Mouse (Mus musculus): Measurements from ENCODE around the gene Bves. TPM values are rescaled to one million over a fixed set of nuclear protein-coding genes. Genes with fewer than 3 reads are reported as not detected.
"Not testable (repeated sequence)": the region's sequence is repeated elsewhere in the genome, so short reads cannot be mapped to it uniquely, and the experiment has no call there.

The Bves gene
- 0.28 and 0.34 TPM in 2 replicates for polyA plus RNA-seq (2012; rRNA removed)

DNA sequence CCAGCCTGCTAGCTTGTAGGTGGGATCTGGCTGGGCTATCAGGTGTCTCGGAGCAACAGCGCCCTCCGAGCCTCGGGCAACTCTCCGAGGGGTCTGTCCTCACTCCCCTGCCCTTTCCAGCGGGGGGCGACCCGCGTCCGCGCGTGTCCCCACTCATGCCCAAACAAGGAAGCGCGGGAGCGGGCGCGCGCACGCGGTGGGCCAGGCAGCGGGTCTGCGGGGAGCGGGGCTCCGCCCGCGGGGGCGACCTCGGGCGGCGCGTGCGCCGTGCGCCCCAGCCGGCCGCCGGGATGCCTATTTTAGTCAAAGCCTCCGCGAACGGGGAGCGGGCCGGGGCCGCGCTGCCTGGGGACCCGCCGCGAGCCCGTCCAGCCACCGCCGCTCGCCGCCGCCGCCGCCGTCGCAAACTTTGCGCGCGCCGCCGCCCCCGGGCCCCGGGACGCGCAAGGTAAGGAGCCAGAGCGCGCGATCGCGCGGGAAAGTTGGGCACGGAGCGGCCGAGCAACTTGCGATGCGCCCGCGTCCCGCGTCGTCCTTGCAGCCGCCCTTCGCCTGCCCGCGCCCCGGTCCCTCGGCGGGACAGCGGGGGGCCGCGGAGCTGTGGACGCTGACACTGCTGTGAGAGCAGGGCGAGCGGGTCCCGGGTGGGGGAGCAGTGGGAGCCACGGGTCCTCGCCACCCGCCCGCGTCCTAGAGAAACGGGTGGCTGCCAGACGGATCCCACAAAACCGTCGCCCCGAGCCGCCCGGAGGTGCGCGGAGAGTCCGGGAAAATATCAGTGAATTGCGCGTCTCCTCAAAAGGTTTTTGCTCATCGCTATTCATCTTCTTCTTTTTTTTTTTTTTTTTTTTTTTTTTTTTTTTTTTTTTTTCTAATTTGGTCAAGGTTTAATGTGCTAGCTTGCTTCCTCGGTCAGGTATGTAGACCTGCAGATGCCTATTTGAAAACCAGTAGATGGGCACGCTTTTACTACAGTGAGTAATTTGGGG lies at the start of gene Bves:
Gene Bves, plus strand, starts transcription at position 339 of the 989 bp plus-strand sequence.
- H3K27ac ChIP-seq (ENCODE audit: control insufficient read depth, insufficient read depth, low read depth, low read length): no peak within 1 kb of the TSS
- H3K4me3 ChIP-seq (ENCODE audit: control insufficient read depth, low read depth, low read length): peak within 1 kb of the TSS; percentile 76

DNA sequence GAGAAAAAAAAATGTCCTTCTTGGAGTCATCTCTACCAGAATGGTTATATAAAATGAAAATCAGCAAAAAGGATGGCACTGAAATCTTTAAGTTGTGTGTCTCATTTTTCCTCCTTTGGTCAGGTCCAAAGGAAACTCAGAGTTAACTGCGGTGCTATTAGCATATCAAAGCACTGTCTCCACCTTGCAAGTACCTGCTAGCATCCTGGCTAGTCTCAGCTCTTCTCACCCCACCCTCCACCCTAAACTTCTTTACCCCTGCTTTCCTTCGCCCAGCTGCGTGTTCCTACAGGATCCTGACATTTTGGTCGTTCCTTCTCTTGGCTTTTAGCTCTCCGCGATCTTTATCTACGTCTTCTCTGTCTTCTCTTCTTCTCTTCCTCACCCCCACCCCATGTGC lies 47.2 kb upstream of the Bves start:
- no peak overlapping the region for H3K4me3 ChIP-seq (ENCODE audit: control insufficient read depth, low read depth, low read length)
- H3K27me3 ChIP-seq (ENCODE audit: control insufficient read depth, insufficient read depth, low read length): no peaks in the 10 kb centered on the region
- H3K36me3 ChIP-seq (ENCODE audit: control insufficient read depth, insufficient read depth, low read length): no peaks in the 10 kb centered on the region
- TF ChIP-seq CTCF (IDR thresholded peaks at IDR 0.05; ENCODE audit: control insufficient read depth, insufficient read depth, insufficient replicate concordance, low read depth, low read length) (no peak), POLR2A (IDR thresholded peaks at IDR 0.05; ENCODE audit: control insufficient read depth, low read depth, low read length) (no peak)
- no peak overlapping the region for H3K27ac ChIP-seq (ENCODE audit: control insufficient read depth, insufficient read depth, low read depth, low read length)
- H3K4me1 ChIP-seq (ENCODE audit: control insufficient read depth, insufficient read depth, low read length): peaks cover 8% of the 10 kb centered on the region

More for the DNA sequence above, at the start of gene Bves:
- Histone ChIP-seq H3K27me3 (ENCODE audit: control insufficient read depth, insufficient read depth, low read length) (no peaks in the 10 kb centered on the region), H3K36me3 (ENCODE audit: control insufficient read depth, insufficient read depth, low read length) (no peaks in the 10 kb centered on the region), H3K4me1 (ENCODE audit: control insufficient read depth, insufficient read depth, low read length) (peaks cover 6% of the 10 kb centered on the region)
- TF ChIP-seq POLR2A (IDR thresholded peaks at IDR 0.05; ENCODE audit: control insufficient read depth, low read depth, low read length) (no peak), CTCF (IDR thresholded peaks at IDR 0.05; ENCODE audit: control insufficient read depth, insufficient read depth, insufficient replicate concordance, low read depth, low read length) (no peak)

DNA sequence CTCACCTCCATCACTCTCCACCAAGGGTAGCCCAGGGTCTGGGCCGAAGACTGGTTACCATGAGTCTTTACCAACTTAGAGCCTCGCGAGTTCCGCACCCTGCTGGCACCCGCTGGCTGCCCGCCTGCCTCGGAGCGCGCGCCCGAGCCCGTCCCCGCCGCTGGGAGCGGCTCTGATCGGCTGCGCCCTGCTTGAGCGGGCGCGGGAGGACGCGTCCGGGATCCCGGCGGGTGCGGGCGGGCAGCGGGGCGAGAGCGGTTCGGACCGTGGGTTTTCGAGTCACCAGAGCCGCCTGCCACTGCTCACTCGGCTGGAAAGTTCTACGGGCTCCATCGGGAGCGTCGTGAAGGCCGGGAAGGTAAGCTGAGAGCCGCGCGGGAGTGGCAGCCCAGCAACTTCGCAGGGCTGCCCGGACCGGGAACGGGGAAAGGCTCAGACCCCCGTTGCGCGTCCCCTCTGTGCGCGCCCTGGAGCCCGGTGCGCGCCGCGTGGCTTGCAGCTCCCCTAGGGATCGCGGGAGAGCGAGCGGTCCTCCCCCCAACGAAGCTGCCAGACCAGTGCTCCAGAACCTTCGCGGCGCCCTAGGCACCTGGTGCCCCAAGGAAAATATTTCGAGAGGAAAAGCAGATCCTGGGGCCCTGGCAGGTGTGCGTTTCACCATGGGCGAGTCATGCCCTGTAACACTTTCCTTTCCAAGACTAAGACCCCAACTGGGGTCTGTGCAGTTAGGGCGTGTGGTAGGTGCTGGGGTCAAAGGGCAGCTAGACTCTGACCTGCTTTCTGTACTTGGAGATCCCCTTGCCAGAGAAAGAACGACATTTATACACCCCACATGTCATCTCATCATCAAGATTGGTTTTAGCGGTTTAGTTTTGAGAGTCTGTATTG lies 46.1 kb upstream of the Bves start:
- Histone ChIP-seq H3K36me3 (ENCODE audit: control insufficient read depth, insufficient read depth, low read length) (no peaks in the 10 kb centered on the region), H3K4me3 (ENCODE audit: control insufficient read depth, low read depth, low read length) (peak overlapping the region; percentile 79), H3K27ac (ENCODE audit: control insufficient read depth, insufficient read depth, low read depth, low read length) (no peak overlapping the region), H3K4me1 (ENCODE audit: control insufficient read depth, insufficient read depth, low read length) (peaks cover 8% of the 10 kb centered on the region), H3K27me3 (ENCODE audit: control insufficient read depth, insufficient read depth, low read length) (no peaks in the 10 kb centered on the region)
- TF ChIP-seq POLR2A (IDR thresholded peaks at IDR 0.05; ENCODE audit: control insufficient read depth, low read depth, low read length) (no peak), CTCF (IDR thresholded peaks at IDR 0.05; ENCODE audit: control insufficient read depth, insufficient read depth, insufficient replicate concordance, low read depth, low read length) (no peak)

DNA sequence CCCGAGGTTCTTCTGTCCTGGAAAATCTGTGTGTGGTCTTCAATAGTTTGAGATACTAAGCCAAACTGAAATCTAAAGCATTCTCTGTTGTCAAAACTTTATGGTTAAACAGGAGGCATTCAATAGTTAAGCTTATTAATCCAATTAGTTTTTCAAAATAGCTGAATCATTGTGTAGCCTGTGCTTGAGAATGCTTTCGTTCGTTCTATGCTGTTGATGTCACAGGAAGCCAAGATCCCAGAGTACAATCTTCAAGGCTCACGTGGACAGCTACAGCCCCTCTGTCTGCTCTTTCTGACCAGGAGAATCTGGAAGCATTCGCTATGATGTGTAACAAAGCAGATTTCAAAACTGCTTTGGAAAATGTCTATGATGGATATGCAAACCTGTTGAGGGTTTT lies 45.0 kb upstream of the Bves start:
- H3K27me3 ChIP-seq (ENCODE audit: control insufficient read depth, insufficient read depth, low read length): no peaks in the 10 kb centered on the region
- H3K4me3 ChIP-seq (ENCODE audit: control insufficient read depth, low read depth, low read length): no peak overlapping the region
- H3K36me3 ChIP-seq (ENCODE audit: control insufficient read depth, insufficient read depth, low read length): no peaks in the 10 kb centered on the region
- H3K27ac ChIP-seq (ENCODE audit: control insufficient read depth, insufficient read depth, low read depth, low read length): no peak overlapping the region
- peaks cover 8% of the 10 kb centered on the region for H3K4me1 ChIP-seq (ENCODE audit: control insufficient read depth, insufficient read depth, low read length)
- TF ChIP-seq POLR2A (IDR thresholded peaks at IDR 0.05; ENCODE audit: control insufficient read depth, low read depth, low read length): no peak
- no peak for TF ChIP-seq CTCF (IDR thresholded peaks at IDR 0.05; ENCODE audit: control insufficient read depth, insufficient read depth, insufficient replicate concordance, low read depth, low read length)

DNA sequence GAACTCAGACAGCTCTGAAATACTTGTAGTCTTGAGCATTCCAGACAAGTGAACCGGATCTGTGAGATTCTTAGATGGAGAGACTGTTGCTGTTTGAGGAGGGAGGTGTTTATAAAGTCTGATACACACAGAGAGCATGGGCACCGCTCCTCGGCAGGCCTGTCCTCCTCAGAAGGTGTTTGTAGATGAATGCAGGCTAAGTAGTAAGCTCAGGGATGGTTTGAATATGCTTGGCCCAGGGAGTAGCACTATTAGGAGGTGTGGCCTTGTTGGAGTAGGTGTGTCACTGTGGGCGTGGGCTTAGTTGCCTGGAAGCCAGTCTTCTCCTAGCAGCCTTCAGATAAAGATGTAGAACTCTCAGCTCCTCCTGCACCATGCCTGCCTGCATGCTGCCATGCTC lies 43.4 kb upstream of the Bves start:
- H3K4me3 ChIP-seq (ENCODE audit: control insufficient read depth, low read depth, low read length); H3K27ac ChIP-seq (ENCODE audit: control insufficient read depth, insufficient read depth, low read depth, low read length); H3K36me3 ChIP-seq (ENCODE audit: control insufficient read depth, insufficient read depth, low read length); H3K4me1 ChIP-seq (ENCODE audit: control insufficient read depth, insufficient read depth, low read length); H3K27me3 ChIP-seq (ENCODE audit: control insufficient read depth, insufficient read depth, low read length): not testable (repeated sequence)

DNA sequence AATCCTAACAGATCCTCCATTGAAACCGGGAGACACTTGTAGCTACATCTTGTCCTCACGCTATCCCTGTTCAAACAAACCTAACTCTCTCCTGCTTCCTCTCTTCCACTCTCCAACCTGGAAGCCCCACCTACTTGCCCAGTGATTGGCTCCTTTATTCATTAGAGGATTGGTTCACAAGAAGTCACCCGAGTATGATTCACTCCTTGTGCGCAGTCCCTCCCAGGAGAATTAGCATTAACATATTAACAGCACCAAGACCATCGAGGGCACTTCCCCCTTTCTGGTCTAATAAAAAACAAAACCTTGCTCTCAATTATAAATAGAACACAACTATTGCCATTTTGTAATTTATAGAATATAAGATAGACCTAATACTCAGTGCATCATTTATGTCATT lies 40.5 kb upstream of the Bves start:
- Histone ChIP-seq H3K4me3 (ENCODE audit: control insufficient read depth, low read depth, low read length) (no peak overlapping the region), H3K36me3 (ENCODE audit: control insufficient read depth, insufficient read depth, low read length) (no peaks in the 10 kb centered on the region), H3K27ac (ENCODE audit: control insufficient read depth, insufficient read depth, low read depth, low read length) (no peak overlapping the region), H3K4me1 (ENCODE audit: control insufficient read depth, insufficient read depth, low read length) (no peaks in the 10 kb centered on the region), H3K27me3 (ENCODE audit: control insufficient read depth, insufficient read depth, low read length) (no peaks in the 10 kb centered on the region)
- TF ChIP-seq CTCF (IDR thresholded peaks at IDR 0.05; ENCODE audit: control insufficient read depth, insufficient read depth, insufficient replicate concordance, low read depth, low read length) (no peak), POLR2A (IDR thresholded peaks at IDR 0.05; ENCODE audit: control insufficient read depth, low read depth, low read length) (no peak)

DNA sequence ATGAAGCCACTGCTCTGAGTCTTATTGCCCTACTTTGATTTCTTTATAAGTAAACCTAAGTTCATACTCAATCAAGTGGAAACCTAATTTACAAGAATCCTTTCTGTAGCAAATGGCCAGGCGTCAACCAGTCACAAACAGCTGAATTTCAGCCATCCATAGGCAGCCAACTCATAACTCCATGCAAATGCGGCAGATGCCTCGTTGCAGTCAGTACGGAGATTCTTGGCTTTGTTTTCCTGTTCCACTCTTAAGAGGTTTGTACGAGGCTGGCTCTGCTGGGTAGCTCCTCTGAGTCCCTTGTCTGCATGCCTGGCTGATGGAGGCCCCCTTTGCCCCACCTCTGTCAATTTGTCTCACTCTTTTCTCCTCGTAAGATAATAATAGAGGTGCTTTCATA lies 37.1 kb upstream of the Bves start:
- no peak overlapping the region for H3K4me3 ChIP-seq (ENCODE audit: control insufficient read depth, low read depth, low read length)
- no peaks in the 10 kb centered on the region for H3K4me1 ChIP-seq (ENCODE audit: control insufficient read depth, insufficient read depth, low read length)
- TF ChIP-seq POLR2A (IDR thresholded peaks at IDR 0.05; ENCODE audit: control insufficient read depth, low read depth, low read length) (no peak), CTCF (IDR thresholded peaks at IDR 0.05; ENCODE audit: control insufficient read depth, insufficient read depth, insufficient replicate concordance, low read depth, low read length) (no peak)
- H3K27me3 ChIP-seq (ENCODE audit: control insufficient read depth, insufficient read depth, low read length): no peaks in the 10 kb centered on the region
- no peaks in the 10 kb centered on the region for H3K36me3 ChIP-seq (ENCODE audit: control insufficient read depth, insufficient read depth, low read length)
- no peak overlapping the region for H3K27ac ChIP-seq (ENCODE audit: control insufficient read depth, insufficient read depth, low read depth, low read length)
